Mouse (Mus musculus) embryonic fibroblast, embryonic 13.5 days (primary cell): ENCODE measurements around the gene Dnmt3a. TPM values are rescaled to one million over a fixed set of nuclear protein-coding genes. Genes with fewer than 3 reads are reported as not detected.

ENCODE experiments used
- H3K27ac ChIP-seq: 2 replicates; pipeline ENCODE4 v1.5.1; 2012; ENCODE audit warnings: low read length, control low read depth, inconsistent platforms; ENCODE audit not compliant: insufficient read depth
- H3K4me1 ChIP-seq: 2 replicates; pipeline ENCODE4 v1.6.1; 2011; ENCODE audit warnings: low read length; ENCODE audit not compliant: control insufficient read depth, insufficient read depth
- H3K4me3 ChIP-seq: 2 replicates; pipeline ENCODE4 v1.5.1; 2011; ENCODE audit warnings: mild to moderate bottlenecking, control low read depth, low read length; ENCODE audit not compliant: insufficient read depth
- CTCF ChIP-seq: IDR thresholded peaks from 2 replicates; pipeline ENCODE4 v1.5.1; 2011; ENCODE audit warnings: mild to moderate bottlenecking, control low read depth, low read length, moderate library complexity, borderline replicate concordance; ENCODE audit not compliant: insufficient read depth
- POLR2A ChIP-seq: IDR thresholded peaks from 2 replicates; pipeline ENCODE4 v1.6.1; 2011; ENCODE audit warnings: low read depth, mild to moderate bottlenecking, control low read depth, low read length, moderate library complexity
- polyA plus RNA-seq: library from polyadenylated mRNA; stranded (reverse); fragments of >200 nt; gene quantifications from 2 replicates; pipeline ENCODE4 v1.2.4, GENCODE M21; 2011; ENCODE audit warnings: low read depth; ENCODE audit not compliant: missing spikeins, insufficient read length

Gene Dnmt3a
- polyA plus RNA-seq, 1 experiment: 27.0 TPM

- no peak overlapping the region for H3K4me3 ChIP-seq
- no peak overlapping the region for H3K27ac ChIP-seq
- peaks cover 5% of the 10 kb centered on the region; the same call in 1 of the 2 replicates for H3K4me1 ChIP-seq
- no peak for TF ChIP-seq POLR2A
- no peak for TF ChIP-seq CTCF
These were observed 28.1 kb downstream of the Dnmt3a start for GRCm38 (mm10) chr12:3833851-3834273.

- Histone ChIP-seq H3K4me1 (peaks cover 5% of the 10 kb centered on the region; the same call in 1 of the 2 replicates), H3K4me3 (no peak overlapping the region), H3K27ac (no peak overlapping the region)
- TF ChIP-seq POLR2A (no peak), CTCF (peak; percentile 47; the same call in 1 of the 2 replicates)
These were observed 28.8 kb downstream of the Dnmt3a start for GRCm38 (mm10) chr12:3834373-3835314.

- H3K4me3 ChIP-seq: no peak overlapping the region
- no peak for TF ChIP-seq POLR2A
- no peak overlapping the region for H3K27ac ChIP-seq
- H3K4me1 ChIP-seq: peaks cover 5% of the 10 kb centered on the region; the same call in 1 of the 2 replicates
These were observed 29.8 kb downstream of the Dnmt3a start for GRCm38 (mm10) chr12:3835576-3835975.

- Histone ChIP-seq H3K4me3 (no peak overlapping the region), H3K27ac (no peak overlapping the region), H3K4me1 (peaks cover 5% of the 10 kb centered on the region; the same call in 1 of the 2 replicates)
- TF ChIP-seq CTCF: no peak
- no peak for TF ChIP-seq POLR2A
These were observed 31.4 kb downstream of the Dnmt3a start for GRCm38 (mm10) chr12:3837081-3837832.

- TF ChIP-seq CTCF (no peak), POLR2A (no peak)
- H3K4me3 ChIP-seq: no peak overlapping the region
- peaks cover 7% of the 10 kb centered on the region; the same call in 1 of the 2 replicates for H3K4me1 ChIP-seq
- no peak overlapping the region for H3K27ac ChIP-seq
These were observed 32.2 kb downstream of the Dnmt3a start for GRCm38 (mm10) chr12:3838009-3838408.

GRCm38 (mm10) chr12:3839662-3840061 is 33.9 kb downstream of the Dnmt3a start:
- Histone ChIP-seq H3K27ac (no peak overlapping the region), H3K4me1 (peaks cover 5% of the 10 kb centered on the region; the same call in 1 of the 2 replicates), H3K4me3 (no peak overlapping the region)
- TF ChIP-seq CTCF (no peak), POLR2A (no peak)

GRCm38 (mm10) chr12:3841121-3841520 is 35.3 kb downstream of the Dnmt3a start:
- H3K4me3 ChIP-seq: no peak overlapping the region
- no peak for TF ChIP-seq CTCF
- TF ChIP-seq POLR2A: no peak
- H3K4me1 ChIP-seq: peaks cover 5% of the 10 kb centered on the region; the same call in 1 of the 2 replicates
- no peak overlapping the region for H3K27ac ChIP-seq

- Histone ChIP-seq H3K4me1 (peaks cover 5% of the 10 kb centered on the region; the same call in 1 of the 2 replicates), H3K4me3 (no peak overlapping the region), H3K27ac (no peak overlapping the region)
- no peak for TF ChIP-seq CTCF
- TF ChIP-seq POLR2A: no peak
These were observed 37.0 kb downstream of the Dnmt3a start for GRCm38 (mm10) chr12:3842843-3843242.

- H3K4me3 ChIP-seq: no peak overlapping the region
- TF ChIP-seq POLR2A (no peak), CTCF (no peak)
- H3K4me1 ChIP-seq: peaks cover 5% of the 10 kb centered on the region; the same call in 1 of the 2 replicates
- no peak overlapping the region for H3K27ac ChIP-seq
These were observed 37.6 kb downstream of the Dnmt3a start for GRCm38 (mm10) chr12:3843371-3843861.
